Mouse (Mus musculus): ENCODE measurements around the gene Dlx3.

Dlx3 gene

GRCm38 (mm10) chr11:95122100-95122489 is 2.2 kb downstream of the Dlx3 start:
- DNase-seq (ENCODE audit: low read depth, low spot score) = no peak

GRCm38 (mm10) chr11:95125366-95125948 is 5.5 kb downstream of the Dlx3 start:
- DNase-seq (ENCODE audit: low read depth, low spot score) = no peak

DNA sequence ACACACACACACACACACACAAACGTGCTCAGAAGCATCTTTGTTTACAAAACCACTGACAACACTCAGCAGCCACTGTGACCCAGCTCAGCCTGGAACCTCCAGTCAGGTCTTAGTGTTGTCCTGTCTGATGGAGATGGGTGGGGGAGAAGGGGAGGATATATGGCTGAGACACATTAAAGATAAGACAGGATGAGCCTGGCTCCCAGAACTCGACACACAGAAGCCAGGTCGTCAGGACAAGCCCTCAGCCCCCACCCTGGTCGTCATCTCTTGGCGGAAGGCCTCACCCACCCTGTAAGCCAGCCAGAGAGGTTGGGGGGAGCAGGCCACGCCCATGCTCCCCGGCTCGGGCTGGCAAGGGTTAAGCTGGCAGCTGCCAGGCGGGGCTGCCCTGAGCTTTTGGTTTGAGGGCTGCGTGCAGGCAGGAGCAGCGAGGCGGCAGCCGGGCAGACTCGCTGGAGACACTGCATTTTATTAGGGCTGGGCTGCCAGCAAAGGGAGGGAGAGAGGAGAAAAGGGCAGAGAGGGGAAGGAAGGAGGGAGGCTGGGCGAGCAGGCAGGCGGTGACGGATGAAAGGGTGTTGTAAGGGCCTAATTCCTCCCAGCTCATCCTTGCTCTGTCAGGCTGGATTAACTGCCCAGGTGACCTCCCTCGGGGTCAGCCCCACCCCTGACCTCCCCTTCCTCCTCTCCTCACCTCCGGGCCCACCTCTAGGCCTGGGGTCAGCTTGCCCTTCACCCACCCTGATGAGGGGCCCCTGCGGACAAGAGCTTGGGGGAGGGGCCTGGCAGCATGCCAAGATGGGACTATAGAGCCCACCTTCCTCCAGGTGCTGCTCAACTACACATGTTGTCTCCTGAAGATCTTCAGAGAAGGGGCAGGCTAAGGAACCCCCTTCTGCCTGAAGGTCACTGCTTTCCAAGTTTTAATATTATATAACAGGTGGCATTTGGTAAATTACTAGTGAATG is 6.6 kb downstream of the Dlx3 start:
- DNase-seq (ENCODE audit: low read depth, low spot score) = no peak

GRCm38 (mm10) chr11:95128359-95128758 is 8.4 kb downstream of the Dlx3 start:
- no peak for DNase-seq (ENCODE audit: low read depth, low spot score)

- DNase-seq (ENCODE audit: low read depth, low spot score) = no peak
These were observed 10.8 kb downstream of the Dlx3 start for GRCm38 (mm10) chr11:95130668-95131252.

DNA sequence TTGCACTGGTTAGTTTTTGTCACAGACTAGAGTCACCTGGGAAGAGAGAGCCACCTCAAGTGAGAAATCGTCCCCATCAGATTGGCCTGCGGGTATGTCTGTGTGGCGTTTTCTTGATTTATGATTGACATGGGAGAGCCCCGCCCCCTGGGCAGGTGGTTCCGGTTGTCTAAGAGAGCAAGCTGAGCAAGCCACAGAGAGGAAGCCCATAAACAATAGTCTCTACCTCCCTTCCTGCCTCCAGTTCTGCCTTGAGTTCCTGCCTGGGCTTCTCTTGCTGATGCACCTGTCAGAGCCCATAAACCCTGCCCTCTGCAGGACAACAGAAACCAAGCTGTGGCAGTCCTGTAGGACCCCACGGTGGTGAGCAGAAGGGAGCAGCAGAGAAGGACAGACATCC is 13.4 kb downstream of the Dlx3 start:
- DNase-seq (ENCODE audit: low read depth, low spot score) = no peak

DNA sequence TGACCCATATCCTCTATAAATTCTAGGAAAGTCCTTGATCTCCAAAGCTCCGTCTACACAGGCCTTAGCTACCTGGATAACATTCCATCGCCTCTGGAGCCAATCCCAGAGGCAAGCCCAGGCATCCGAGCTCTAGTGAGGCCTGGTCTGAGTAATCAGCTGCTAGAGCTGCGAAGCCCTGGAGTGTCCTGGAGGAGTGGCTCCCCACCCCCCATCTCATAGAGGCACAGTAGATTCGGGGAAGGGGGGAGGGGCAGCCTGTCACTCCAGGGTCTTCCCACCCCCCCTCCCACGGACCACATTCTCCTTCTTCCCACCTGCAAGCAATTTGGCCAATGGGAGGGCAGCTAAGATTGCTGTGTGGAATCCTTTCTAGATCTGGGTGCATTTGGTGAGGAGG is 17.4 kb downstream of the Dlx3 start:
- no peak for DNase-seq (ENCODE audit: low read depth, low spot score)

DNA sequence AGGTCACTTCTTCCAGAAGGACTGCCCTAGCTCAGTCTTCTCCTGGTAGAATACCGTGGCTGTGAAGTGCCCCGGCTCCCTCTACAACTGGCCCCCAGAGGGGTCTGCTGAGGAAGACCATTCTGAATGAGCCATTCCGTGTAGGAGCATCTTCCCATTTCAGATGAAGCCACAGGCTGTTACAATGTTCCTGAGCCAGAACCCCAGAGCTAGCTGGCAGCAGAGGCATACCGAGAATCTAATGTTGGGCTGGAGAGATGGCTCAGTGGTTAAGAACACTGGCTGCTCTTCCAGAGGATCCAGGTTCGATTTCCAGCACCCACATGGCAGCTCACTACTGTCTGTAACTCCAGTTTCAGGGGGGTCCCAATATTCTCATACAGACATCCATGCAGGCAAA is 20.0 kb downstream of the Dlx3 start:
- DNase-seq (ENCODE audit: low read depth, low spot score) = no peak

- no peak for DNase-seq (ENCODE audit: low read depth, low spot score)
These were observed 22.3 kb downstream of the Dlx3 start for GRCm38 (mm10) chr11:95142258-95142657.

DNA sequence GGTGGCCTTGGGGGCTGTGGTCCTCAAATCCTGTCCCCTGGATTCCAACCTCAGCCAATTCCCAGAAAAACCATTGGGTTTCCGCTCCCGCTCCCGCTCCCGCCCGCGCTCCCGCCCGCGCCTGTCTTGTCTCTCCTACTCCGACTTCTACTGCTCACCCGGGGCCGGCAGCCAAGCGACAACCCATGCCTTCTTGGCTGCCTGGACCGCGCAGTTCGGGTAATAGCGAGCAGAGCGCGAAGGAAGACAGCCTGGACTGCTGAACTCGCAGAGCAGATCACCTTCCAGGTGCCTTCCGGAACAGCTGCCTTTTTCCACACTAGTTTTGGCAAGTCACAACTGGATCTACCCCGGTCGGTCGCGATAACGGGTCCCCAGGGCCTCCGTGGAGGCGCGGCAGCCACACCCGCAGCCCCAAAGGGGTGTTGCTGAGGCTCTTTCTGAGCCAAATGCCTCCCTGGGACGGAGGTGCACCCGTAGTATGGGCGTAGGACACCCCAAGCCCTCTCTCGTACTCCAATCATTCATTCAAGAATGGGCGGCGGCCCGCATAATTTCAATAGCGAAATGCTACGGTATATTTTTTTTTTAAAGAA is 23.2 kb downstream of the Dlx3 start:
- no peak for DNase-seq (ENCODE audit: low read depth, low spot score)

DNA sequence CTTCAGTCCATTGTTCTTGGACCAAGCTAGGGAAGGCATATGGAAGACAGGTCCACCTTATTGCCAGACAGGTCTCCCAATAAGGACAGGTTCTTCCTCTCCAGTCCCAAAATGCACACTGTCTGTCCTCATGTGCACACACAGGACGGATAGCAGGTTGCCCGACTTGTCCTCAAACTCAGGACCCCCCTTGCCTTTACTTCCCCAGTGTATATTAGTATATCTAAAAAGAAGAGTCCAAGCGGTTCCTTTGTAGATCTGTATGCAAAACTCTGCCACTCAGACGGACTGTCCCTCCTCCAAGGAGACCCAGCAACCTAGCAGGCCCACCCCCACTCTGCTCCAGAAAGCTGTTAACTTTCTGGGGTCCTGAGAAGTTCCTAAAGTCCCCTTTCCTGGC is 23.7 kb downstream of the Dlx3 start:
- DNase-seq (ENCODE audit: low read depth, low spot score) = no peak

GRCm38 (mm10) chr11:95144091-95144945 is 24.4 kb downstream of the Dlx3 start:
- no peak for DNase-seq (ENCODE audit: low read depth, low spot score)

GRCm38 (mm10) chr11:95144946-95145483 is 25.1 kb downstream of the Dlx3 start:
- no peak for DNase-seq (ENCODE audit: low read depth, low spot score)

GRCm38 (mm10) chr11:95145851-95146403 is 26.0 kb downstream of the Dlx3 start, which contains the start of gene Dlx4:
Gene Dlx4, minus strand, starts transcription at chr11:95146263.
- DNase-seq (ENCODE audit: low read depth, low spot score) = no peak

DNA sequence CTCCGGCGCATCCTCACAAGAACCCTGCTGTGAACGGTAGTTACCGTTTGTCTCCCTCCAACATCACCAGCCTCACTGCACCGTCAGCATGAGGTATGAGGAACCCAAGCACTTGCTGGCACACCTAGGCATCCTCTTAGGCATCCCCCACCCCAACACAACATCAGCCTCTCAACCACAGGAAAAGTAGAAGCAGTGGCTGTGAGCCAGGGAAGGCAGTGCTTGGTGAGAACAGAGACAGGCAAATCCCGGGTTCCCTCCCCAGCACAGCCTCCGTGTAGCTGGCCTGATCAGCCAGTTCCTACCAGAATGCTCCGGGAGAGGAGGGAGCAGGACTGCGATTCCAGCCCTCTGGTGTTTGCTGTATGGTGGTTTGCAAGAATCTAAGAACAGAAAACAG is 28.8 kb downstream of the Dlx3 start:
- DNase-seq (ENCODE audit: low read depth, low spot score) = no peak

DNA sequence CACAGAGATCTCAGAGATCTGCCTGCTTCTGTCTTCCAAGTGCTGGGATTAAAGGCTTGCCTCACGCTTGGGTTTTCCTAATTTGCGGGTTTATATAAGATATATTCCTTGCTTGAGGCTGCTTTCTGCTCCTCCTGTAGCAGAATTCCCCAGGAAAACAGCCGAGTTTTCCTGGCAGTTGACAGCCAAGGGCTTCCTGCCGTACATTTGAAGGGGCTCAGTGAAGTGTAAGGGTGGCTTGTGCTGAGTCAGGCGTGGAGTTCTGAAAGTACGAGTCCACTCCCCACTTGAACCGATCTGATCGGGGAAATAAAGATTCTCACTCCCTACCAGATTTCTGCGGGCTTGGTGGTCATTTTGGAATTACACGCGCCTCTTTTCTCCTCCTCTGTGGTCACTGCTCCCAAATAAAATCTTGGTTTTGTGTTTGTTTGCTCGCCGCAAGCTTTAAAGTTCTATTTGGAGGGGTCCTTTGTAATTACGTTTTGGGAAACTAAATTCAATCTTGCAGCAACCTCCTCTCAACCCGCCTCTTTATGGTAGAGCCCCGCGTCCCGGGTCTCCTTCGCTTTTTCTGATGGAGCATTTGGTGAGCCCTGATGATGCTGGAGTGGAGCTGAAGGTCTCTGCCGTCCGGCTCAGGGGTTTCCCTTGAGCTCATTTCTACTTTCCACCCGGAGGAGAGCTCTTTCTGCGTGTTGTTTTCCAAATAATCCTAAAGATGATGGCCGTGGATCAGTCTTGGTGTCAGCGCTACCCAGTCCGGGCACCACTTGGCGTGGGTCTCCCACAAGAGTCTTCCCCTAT is 29.7 kb downstream of the Dlx3 start:
- no peak for DNase-seq (ENCODE audit: low read depth, low spot score)

DNA sequence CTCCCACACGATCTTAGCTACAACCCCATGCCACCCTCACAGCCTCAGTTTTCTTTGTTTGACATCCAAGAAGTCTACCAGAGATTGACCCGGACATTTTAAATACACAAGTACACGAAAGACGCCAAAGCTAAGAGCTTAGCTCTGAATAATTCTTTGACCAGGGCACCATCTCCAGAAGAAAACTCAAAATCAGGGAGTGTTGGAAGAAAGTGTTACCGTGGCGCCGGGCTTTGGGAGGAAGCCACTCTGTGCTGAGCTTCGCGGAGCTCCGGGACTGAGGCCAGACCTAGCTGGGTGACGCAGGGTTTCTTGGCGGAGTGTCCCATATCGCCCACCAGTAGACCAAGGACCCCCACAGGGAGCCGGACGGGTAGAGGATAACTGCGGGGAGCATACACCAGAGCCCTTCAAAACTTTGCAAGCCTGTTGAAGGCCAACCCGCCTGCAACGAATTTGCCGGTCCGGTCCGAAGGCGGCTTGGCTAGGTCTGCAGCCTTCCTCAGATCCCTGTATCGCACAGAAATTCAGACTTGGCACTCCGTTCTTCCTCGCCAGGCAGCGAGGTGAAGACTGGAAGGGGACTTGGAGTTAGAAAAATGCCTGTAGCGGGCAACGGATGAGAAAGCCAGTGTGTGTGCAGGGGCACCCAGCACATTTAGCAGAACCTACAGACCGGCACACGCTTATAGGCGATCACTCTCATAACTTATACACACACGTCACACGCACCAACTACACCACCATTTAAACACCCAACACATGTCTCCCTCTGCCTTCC is 30.5 kb downstream of the Dlx3 start:
- DNase-seq (ENCODE audit: low read depth, low spot score) = no peak

DNA sequence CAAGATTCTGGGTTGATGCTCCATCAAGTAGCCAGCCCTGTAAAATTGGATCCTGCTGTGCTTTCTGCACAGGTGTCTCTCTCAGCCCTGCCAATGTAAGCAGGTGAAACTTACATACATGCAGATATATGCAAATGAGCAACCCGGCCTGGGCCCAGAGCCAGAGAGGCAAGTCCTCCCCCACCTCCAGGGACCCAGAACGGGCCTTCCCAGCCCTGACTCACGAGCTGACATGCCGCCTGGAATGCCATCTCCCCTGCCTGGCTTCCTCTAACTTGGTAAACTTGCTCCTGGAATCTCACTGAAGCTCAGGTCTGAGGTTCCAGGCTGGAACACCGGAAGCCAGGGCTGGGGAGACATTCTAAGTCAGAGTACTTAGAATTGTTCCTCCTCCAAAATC is 33.2 kb downstream of the Dlx3 start:
- no peak for DNase-seq (ENCODE audit: low read depth, low spot score)

DNA sequence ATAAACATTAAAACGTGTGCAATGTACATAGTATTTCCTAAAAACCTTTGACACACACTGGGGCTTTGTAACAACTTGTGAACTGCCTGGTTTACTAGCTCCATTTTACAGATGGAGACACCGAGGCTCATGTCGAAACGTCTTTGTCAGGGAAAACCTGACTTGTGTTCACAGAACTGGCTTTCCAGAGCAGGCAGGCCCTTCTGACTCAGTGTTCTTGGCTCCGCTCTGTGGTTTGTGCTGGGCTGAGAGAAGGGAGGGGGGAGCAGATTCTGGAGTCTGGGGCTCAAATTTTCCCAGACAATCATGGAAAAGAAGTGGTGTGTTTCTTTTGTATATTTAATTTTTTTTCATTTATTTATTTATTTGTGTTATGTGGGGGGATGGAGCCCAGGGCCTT is 33.8 kb downstream of the Dlx3 start:
- no peak for DNase-seq (ENCODE audit: low read depth, low spot score)
